Mouse (Mus musculus): ENCODE measurements at regions not wholly inside any gene's neighbourhood (a gene's known extent, or its start where the extent isn't known, plus 50 kb on each side); places are given as distances from the start of the nearest gene placed in this dataset.

DNA sequence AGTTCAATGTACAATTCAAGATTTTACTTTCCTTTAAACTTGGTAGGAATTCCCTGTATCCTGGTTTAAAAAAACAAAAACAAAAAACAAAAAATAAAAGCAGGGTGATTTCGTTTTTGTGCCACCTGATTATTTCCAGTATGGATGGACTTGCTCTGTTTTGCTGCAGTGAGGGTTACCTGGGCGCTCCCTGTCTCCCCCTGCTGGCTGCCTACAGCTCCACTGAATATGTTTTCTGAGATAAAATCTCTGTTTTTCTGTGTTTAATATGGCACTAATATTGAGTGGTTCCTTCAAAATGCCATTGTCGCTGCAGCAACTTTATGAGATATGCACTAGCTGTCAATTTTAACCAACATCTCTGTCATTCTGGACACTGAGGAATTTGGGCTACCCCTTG is 720.3 kb upstream of the Adgra3 start:
- TF ChIP-seq CTCF (conservative IDR thresholded peaks at IDR 0.05; ENCODE audit: low read length) (peak; percentile 81), POU5F1 (IDR thresholded peaks at IDR 0.05; ENCODE audit: borderline replicate concordance, low read length) (no peak), NANOG (IDR thresholded peaks at IDR 0.05; ENCODE audit: borderline replicate concordance, low read length) (no peak)
